Mouse (Mus musculus): ENCODE measurements around the gene Gm45783. TPM values are rescaled to one million over a fixed set of nuclear protein-coding genes. Genes with fewer than 3 reads are reported as not detected.
"Not testable (repeated sequence)": the region's sequence is repeated elsewhere in the genome, so short reads cannot be mapped to it uniquely, and the experiment has no call there.

The Gm45783 gene
- total RNA-seq (2021), result not detected

- DNase-seq, result not testable (repeated sequence)
These were observed at the start of gene Gm45783 for GRCm38 (mm10) chr7:7374431-7374830. Gm45783 (minus strand) TSS chr7:7374573.

- not testable (repeated sequence) for DNase-seq
These were observed 25.2 kb upstream of the Gm45783 start, which contains the start of gene Vmn2r31 for GRCm38 (mm10) chr7:7399603-7400002. Vmn2r31 (minus strand) TSS chr7:7399703.

GRCm38 (mm10) chr7:7337509-7337908 is 36.9 kb downstream of the Gm45783 start, which contains the start of gene Vmn2r30:
Vmn2r30 (minus strand) TSS chr7:7337609.
- not testable (repeated sequence) for DNase-seq

- DNase-seq, result peak in 1 of 2 experiments; percentile 26
These were observed 78.8 kb downstream of the Gm45783 start for GRCm38 (mm10) chr7:7295595-7295994.

Small RNA genes within 50 kb of the gene (microRNA-seq; reads per million reads assigned to microRNA genes)
- 11.4 to 12.2 reads per million in 2 experiments for gene Mir5620

Other genes with a start within 250 kb of the Gm45783 start
- 1 to 10 TPM; 2.9 to 3.8 TPM for gene Zfp773, start 237.8 kb downstream of the Gm45783 start, total RNA-seq (2021)
- 1 to 10 TPM; 6.3 to 7.9 TPM for gene Zfp418, start 203.2 kb downstream of the Gm45783 start, total RNA-seq (2021)
- 1 to 10 TPM; 8.5 to 9.0 TPM for gene Zfp772, start 164.6 kb downstream of the Gm45783 start, total RNA-seq (2021)
- 1 to 10 TPM; 2.2 to 2.7 TPM for gene Vmn2r29, start 127.2 kb downstream of the Gm45783 start, total RNA-seq (2021)
- 10 to 100 TPM; 11.2 to 14.1 TPM for gene Gm45844, start 96.3 kb downstream of the Gm45783 start, total RNA-seq (2021)
- gene Clcn4, start 73.7 kb downstream of the Gm45783 start, total RNA-seq (2021), result 100 to 1,000 TPM; 134 to 135 TPM
- gene Vmn2r30, start 37.0 kb downstream of the Gm45783 start, total RNA-seq (2021), result under 1 TPM in 1 of 2 experiments, not detected in 1; 0.15 TPM
- gene Vmn2r31, start 25.1 kb upstream of the Gm45783 start, total RNA-seq (2021), result not detected
- gene Vmn2r32, start 105.4 kb upstream of the Gm45783 start, total RNA-seq (2021), result not detected
- not detected for gene Vmn2r33, start 192.2 kb upstream of the Gm45783 start, total RNA-seq (2021)

Measured in layer of hippocampus, postnatal 36 days (tissue).